Mouse (Mus musculus): ENCODE results near the gene Ubl7. TPM values are rescaled to one million over a fixed set of nuclear protein-coding genes. Genes with fewer than 3 reads are reported as not detected.
"Not testable (repeated sequence)": the region's sequence is repeated elsewhere in the genome, so short reads cannot be mapped to it uniquely, and the experiment has no call there.

Ubl7 gene
- polyA plus RNA-seq, 1 experiment: 714 TPM

- Histone ChIP-seq H3K36me3 (ENCODE audit: control insufficient read depth, insufficient read depth, low read length) (no peaks in the 10 kb centered on the region), H3K27me3 (ENCODE audit: control insufficient read depth, insufficient read depth, low read length) (no peaks in the 10 kb centered on the region), H3K27ac (ENCODE audit: control insufficient read depth, insufficient read depth, low read depth, low read length) (no peak overlapping the region), H3K4me3 (ENCODE audit: control insufficient read depth, low read depth, low read length) (no peak overlapping the region), H3K4me1 (ENCODE audit: control insufficient read depth, insufficient read depth, low read length) (no peaks in the 10 kb centered on the region)
- no peak for TF ChIP-seq CTCF (IDR thresholded peaks at IDR 0.05; ENCODE audit: control insufficient read depth, insufficient read depth, insufficient replicate concordance, low read depth, low read length)
- no peak for TF ChIP-seq POLR2A (IDR thresholded peaks at IDR 0.05; ENCODE audit: control insufficient read depth, low read depth, low read length)
These were observed 40.4 kb upstream of the Ubl7 start for GRCm38 (mm10) chr9:57870273-57870816.

- H3K4me1 ChIP-seq (ENCODE audit: control insufficient read depth, insufficient read depth, low read length): no peaks in the 10 kb centered on the region
- no peak overlapping the region for H3K4me3 ChIP-seq (ENCODE audit: control insufficient read depth, low read depth, low read length)
- TF ChIP-seq POLR2A (IDR thresholded peaks at IDR 0.05; ENCODE audit: control insufficient read depth, low read depth, low read length): no peak
- TF ChIP-seq CTCF (IDR thresholded peaks at IDR 0.05; ENCODE audit: control insufficient read depth, insufficient read depth, insufficient replicate concordance, low read depth, low read length): no peak
- no peaks in the 10 kb centered on the region for H3K27me3 ChIP-seq (ENCODE audit: control insufficient read depth, insufficient read depth, low read length)
- H3K27ac ChIP-seq (ENCODE audit: control insufficient read depth, insufficient read depth, low read depth, low read length): no peak overlapping the region
- H3K36me3 ChIP-seq (ENCODE audit: control insufficient read depth, insufficient read depth, low read length): no peaks in the 10 kb centered on the region
These were observed 36.6 kb upstream of the Ubl7 start for GRCm38 (mm10) chr9:57874134-57874533.

- Histone ChIP-seq H3K4me1 (ENCODE audit: control insufficient read depth, insufficient read depth, low read length) (no peaks in the 10 kb centered on the region), H3K36me3 (ENCODE audit: control insufficient read depth, insufficient read depth, low read length) (no peaks in the 10 kb centered on the region), H3K27ac (ENCODE audit: control insufficient read depth, insufficient read depth, low read depth, low read length) (no peak overlapping the region), H3K27me3 (ENCODE audit: control insufficient read depth, insufficient read depth, low read length) (no peaks in the 10 kb centered on the region), H3K4me3 (ENCODE audit: control insufficient read depth, low read depth, low read length) (no peak overlapping the region)
- TF ChIP-seq CTCF (IDR thresholded peaks at IDR 0.05; ENCODE audit: control insufficient read depth, insufficient read depth, insufficient replicate concordance, low read depth, low read length) (no peak), POLR2A (IDR thresholded peaks at IDR 0.05; ENCODE audit: control insufficient read depth, low read depth, low read length) (no peak)
These were observed 35.8 kb upstream of the Ubl7 start for GRCm38 (mm10) chr9:57874994-57875393.

GRCm38 (mm10) chr9:57879213-57879612 lies 31.6 kb upstream of the Ubl7 start:
- Histone ChIP-seq H3K27me3 (ENCODE audit: control insufficient read depth, insufficient read depth, low read length) (no peaks in the 10 kb centered on the region), H3K4me3 (ENCODE audit: control insufficient read depth, low read depth, low read length) (no peak overlapping the region), H3K27ac (ENCODE audit: control insufficient read depth, insufficient read depth, low read depth, low read length) (no peak overlapping the region), H3K4me1 (ENCODE audit: control insufficient read depth, insufficient read depth, low read length) (no peaks in the 10 kb centered on the region), H3K36me3 (ENCODE audit: control insufficient read depth, insufficient read depth, low read length) (no peaks in the 10 kb centered on the region)
- no peak for TF ChIP-seq POLR2A (IDR thresholded peaks at IDR 0.05; ENCODE audit: control insufficient read depth, low read depth, low read length)
- no peak for TF ChIP-seq CTCF (IDR thresholded peaks at IDR 0.05; ENCODE audit: control insufficient read depth, insufficient read depth, insufficient replicate concordance, low read depth, low read length)

GRCm38 (mm10) chr9:57880278-57880677 lies 30.5 kb upstream of the Ubl7 start:
- no peak overlapping the region for H3K27ac ChIP-seq (ENCODE audit: control insufficient read depth, insufficient read depth, low read depth, low read length)
- H3K27me3 ChIP-seq (ENCODE audit: control insufficient read depth, insufficient read depth, low read length): no peaks in the 10 kb centered on the region
- H3K4me1 ChIP-seq (ENCODE audit: control insufficient read depth, insufficient read depth, low read length): no peaks in the 10 kb centered on the region
- no peak for TF ChIP-seq POLR2A (IDR thresholded peaks at IDR 0.05; ENCODE audit: control insufficient read depth, low read depth, low read length)
- no peak for TF ChIP-seq CTCF (IDR thresholded peaks at IDR 0.05; ENCODE audit: control insufficient read depth, insufficient read depth, insufficient replicate concordance, low read depth, low read length)
- H3K4me3 ChIP-seq (ENCODE audit: control insufficient read depth, low read depth, low read length): no peak overlapping the region
- H3K36me3 ChIP-seq (ENCODE audit: control insufficient read depth, insufficient read depth, low read length): no peaks in the 10 kb centered on the region

- not testable (repeated sequence) for H3K4me1 ChIP-seq (ENCODE audit: control insufficient read depth, insufficient read depth, low read length); H3K27me3 ChIP-seq (ENCODE audit: control insufficient read depth, insufficient read depth, low read length); H3K36me3 ChIP-seq (ENCODE audit: control insufficient read depth, insufficient read depth, low read length); H3K4me3 ChIP-seq (ENCODE audit: control insufficient read depth, low read depth, low read length); H3K27ac ChIP-seq (ENCODE audit: control insufficient read depth, insufficient read depth, low read depth, low read length)
These were observed 29.0 kb upstream of the Ubl7 start for GRCm38 (mm10) chr9:57881781-57882180.

GRCm38 (mm10) chr9:57883413-57883812 lies 27.4 kb upstream of the Ubl7 start:
- H3K4me3 ChIP-seq (ENCODE audit: control insufficient read depth, low read depth, low read length): no peak overlapping the region
- no peak for TF ChIP-seq POLR2A (IDR thresholded peaks at IDR 0.05; ENCODE audit: control insufficient read depth, low read depth, low read length)
- no peak for TF ChIP-seq CTCF (IDR thresholded peaks at IDR 0.05; ENCODE audit: control insufficient read depth, insufficient read depth, insufficient replicate concordance, low read depth, low read length)
- no peaks in the 10 kb centered on the region for H3K4me1 ChIP-seq (ENCODE audit: control insufficient read depth, insufficient read depth, low read length)
- no peaks in the 10 kb centered on the region for H3K27me3 ChIP-seq (ENCODE audit: control insufficient read depth, insufficient read depth, low read length)
- H3K36me3 ChIP-seq (ENCODE audit: control insufficient read depth, insufficient read depth, low read length): no peaks in the 10 kb centered on the region
- H3K27ac ChIP-seq (ENCODE audit: control insufficient read depth, insufficient read depth, low read depth, low read length): no peak overlapping the region

GRCm38 (mm10) chr9:57888119-57888518 lies 22.7 kb upstream of the Ubl7 start:
- no peak overlapping the region for H3K4me3 ChIP-seq (ENCODE audit: control insufficient read depth, low read depth, low read length)
- no peaks in the 10 kb centered on the region for H3K4me1 ChIP-seq (ENCODE audit: control insufficient read depth, insufficient read depth, low read length)
- no peak overlapping the region for H3K27ac ChIP-seq (ENCODE audit: control insufficient read depth, insufficient read depth, low read depth, low read length)
- no peak for TF ChIP-seq POLR2A (IDR thresholded peaks at IDR 0.05; ENCODE audit: control insufficient read depth, low read depth, low read length)
- no peak for TF ChIP-seq CTCF (IDR thresholded peaks at IDR 0.05; ENCODE audit: control insufficient read depth, insufficient read depth, insufficient replicate concordance, low read depth, low read length)
- H3K36me3 ChIP-seq (ENCODE audit: control insufficient read depth, insufficient read depth, low read length): no peaks in the 10 kb centered on the region
- H3K27me3 ChIP-seq (ENCODE audit: control insufficient read depth, insufficient read depth, low read length): no peaks in the 10 kb centered on the region

All from testis, adult 2 months (tissue).